Mouse (Mus musculus) liver, adult 2 months (tissue): ENCODE results near the gene Dera.

Source experiments
- CTCF ChIP-seq: fragments of 200-500 bp; IDR thresholded peaks from 2 replicates; pipeline ENCODE4 v1.5.1; 2011; ENCODE audit warnings: low read depth, low read length, control low read depth
- POLR2A ChIP-seq: fragments of 200-500 bp; IDR thresholded peaks from 2 replicates; pipeline ENCODE4 v1.6.1; 2011; ENCODE audit warnings: low read length, control low read depth; ENCODE audit not compliant: insufficient read depth; ENCODE audit errors: extremely low read depth

GRCm38 (mm10) chr6:137734846-137735609, 19.3 kb upstream of the Dera start, which contains the start of gene Strap:
- TF ChIP-seq POLR2A = peak; percentile 81
- no peak for TF ChIP-seq CTCF
